Mouse (Mus musculus) midbrain, embryonic 15.5 days (tissue): ENCODE results near the gene Cnih3. TPM values are rescaled to one million over a fixed set of nuclear protein-coding genes. Genes with fewer than 3 reads are reported as not detected.

ENCODE experiments used
- ATAC-seq: fragments of 200-750 bp; cut with Nextera tagmentation; replicated peaks from 2 replicates; pipeline ENCODE4 v1.8.0; 2017; ENCODE audit warnings: moderate TSS enrichment
- H3K27ac ChIP-seq: fragments of 300-500 bp; sonication (generic); 2 replicates; pipeline ENCODE4 v1.5.1; 2015; ENCODE audit warnings: mild to moderate bottlenecking, inconsistent platforms
- H3K27me3 ChIP-seq: fragments of 300-500 bp; sonication (generic); replicated peaks from 2 replicates; pipeline ENCODE4 v1.6.1; 2015; ENCODE audit warnings: inconsistent platforms
- H3K36me3 ChIP-seq: fragments of 300-500 bp; sonication (generic); replicated peaks from 2 replicates; pipeline ENCODE4 v1.6.1; 2015; ENCODE audit warnings: inconsistent platforms
- H3K4me1 ChIP-seq: fragments of 300-500 bp; sonication (generic); 2 replicates; pipeline ENCODE4 v1.6.1; 2015; ENCODE audit warnings: inconsistent platforms
- H3K4me2 ChIP-seq: fragments of 300-500 bp; sonication (generic); 2 replicates; pipeline ENCODE4 v1.6.1; 2015; ENCODE audit warnings: inconsistent platforms, mild to moderate bottlenecking, moderate library complexity
- H3K4me3 ChIP-seq: fragments of 300-500 bp; sonication (generic); 2 replicates; pipeline ENCODE4 v1.5.1; 2015; ENCODE audit warnings: mild to moderate bottlenecking, inconsistent platforms
- H3K9ac ChIP-seq: fragments of 300-500 bp; sonication (generic); 2 replicates; pipeline ENCODE4 v1.6.1; 2015; ENCODE audit warnings: mild to moderate bottlenecking, inconsistent platforms
- H3K9me3 ChIP-seq: fragments of 300-500 bp; sonication (generic); 2 replicates; pipeline ENCODE4 v1.6.1; 2016; ENCODE audit warnings: inconsistent platforms
- WGBS: fragments of 180-500 bp; shearing (Covaris S2); methylation state at CpG from one replicate; pipeline ENCODE4 v1.1.7; 2015; ENCODE audit warnings: mixed read lengths; 5-methylcytosine and 5-hydroxymethylcytosine counted together
- polyA plus RNA-seq: library from polyadenylated mRNA; unstranded; fragments of >200 nt; fragmentation: Nextera tagmentation; extraction: Ambion mirVana; gene quantifications from 2 replicates; pipeline ENCODE4 v1.2.1, GENCODE M21; 2015

The Cnih3 gene
- polyA plus RNA-seq, 1 experiment from 2014 or later = 10.8 TPM

DNA sequence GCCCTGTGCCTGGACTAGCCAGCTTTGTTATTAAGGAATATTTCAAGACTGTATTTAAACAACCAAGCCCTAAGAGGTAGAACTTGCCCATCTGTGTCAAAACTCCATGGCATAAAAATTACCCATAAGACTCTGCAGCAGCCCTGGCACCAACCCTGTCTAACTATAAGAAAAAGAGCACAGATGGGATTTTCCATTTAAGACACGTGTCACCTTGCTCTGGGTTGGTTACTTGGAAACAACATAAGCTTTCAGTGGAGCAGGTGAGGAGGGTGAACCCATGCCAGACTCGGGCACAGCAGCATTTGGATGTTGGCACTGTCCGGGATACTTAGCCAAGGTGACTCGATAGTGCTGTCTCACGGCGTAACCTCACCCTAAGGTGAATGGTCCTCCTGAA lies 113.6 kb downstream of the Cnih3 start:
- WGBS = 93% methylated on average over 6 of the region's 6 CpGs
- no peak overlapping the region for H3K4me3 ChIP-seq
- H3K4me2 ChIP-seq = no peak overlapping the region
- H3K4me1 ChIP-seq = no peaks in the 10 kb centered on the region
- H3K36me3 ChIP-seq = no peaks in the 10 kb centered on the region
- H3K9me3 ChIP-seq = no peaks in the 10 kb centered on the region
- no peak for ATAC-seq
- H3K9ac ChIP-seq = no peak overlapping the region
- H3K27ac ChIP-seq = no peak overlapping the region
- no peaks in the 10 kb centered on the region for H3K27me3 ChIP-seq

DNA sequence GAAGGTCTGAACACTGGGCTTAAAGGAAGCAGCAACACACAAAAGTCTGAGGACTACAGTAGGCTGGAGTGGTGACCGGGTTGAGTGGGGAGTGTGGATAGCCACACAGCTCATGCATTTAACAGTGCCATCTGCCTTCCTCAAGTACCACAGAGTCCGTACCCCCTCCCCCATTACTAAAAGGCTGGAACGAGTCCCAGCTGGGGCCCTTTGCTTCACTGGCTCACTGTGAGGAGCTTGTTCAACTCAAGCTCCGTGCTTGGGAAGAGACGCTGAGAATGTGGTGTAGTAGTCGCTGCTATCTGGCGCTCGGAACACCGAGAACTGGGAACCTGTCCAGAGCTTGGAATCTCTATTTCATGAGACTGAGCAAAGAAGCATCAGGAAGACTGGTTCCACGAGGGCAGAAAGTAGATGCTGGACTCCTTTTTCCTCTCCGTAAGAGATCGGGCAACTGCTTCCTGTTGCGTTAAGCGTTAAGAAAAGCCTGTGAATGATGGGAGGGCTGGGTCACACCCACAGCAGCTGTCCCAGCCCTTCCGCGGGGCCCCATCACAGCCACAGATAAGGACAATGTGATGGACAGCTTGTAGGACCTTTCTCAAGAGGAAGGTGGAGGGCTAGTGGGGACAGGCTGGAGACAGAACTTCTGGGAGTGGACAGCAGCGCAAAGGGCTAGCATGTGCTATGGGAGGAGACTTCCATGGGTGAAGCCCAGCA lies 114.3 kb downstream of the Cnih3 start:
- ATAC-seq = no peak
- no peaks in the 10 kb centered on the region for H3K36me3 ChIP-seq
- 71% methylated on average over 17 of the region's 17 CpGs for WGBS
- H3K27ac ChIP-seq = no peak overlapping the region
- H3K4me1 ChIP-seq = no peaks in the 10 kb centered on the region
- H3K9ac ChIP-seq = no peak overlapping the region
- H3K4me3 ChIP-seq = no peak overlapping the region
- no peak overlapping the region for H3K4me2 ChIP-seq
- H3K9me3 ChIP-seq = no peaks in the 10 kb centered on the region
- no peaks in the 10 kb centered on the region for H3K27me3 ChIP-seq

DNA sequence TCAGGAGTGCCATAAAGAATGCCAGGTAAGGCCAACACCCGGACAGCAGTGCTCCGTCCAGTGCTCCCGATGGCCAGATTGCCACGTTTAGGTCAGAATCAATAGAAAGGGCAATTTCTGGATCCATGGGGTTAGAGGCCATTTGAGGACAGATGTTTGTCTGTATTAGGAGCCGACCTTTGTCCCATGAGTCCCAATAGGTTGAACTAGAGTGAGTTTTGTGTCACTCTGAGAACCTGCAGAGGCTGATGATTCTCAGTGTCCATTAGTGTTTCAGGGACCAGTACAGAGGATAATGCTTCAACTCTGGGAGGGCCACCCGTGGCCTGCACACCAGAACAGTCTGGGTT lies 114.9 kb downstream of the Cnih3 start:
- Histone ChIP-seq H3K27ac (no peak overlapping the region), H3K4me3 (no peak overlapping the region), H3K4me1 (no peaks in the 10 kb centered on the region), H3K27me3 (no peaks in the 10 kb centered on the region), H3K36me3 (no peaks in the 10 kb centered on the region), H3K9ac (no peak overlapping the region), H3K9me3 (no peaks in the 10 kb centered on the region), H3K4me2 (no peak overlapping the region)
- WGBS = 94% methylated on average over 6 of the region's 6 CpGs
- no peak for ATAC-seq

DNA sequence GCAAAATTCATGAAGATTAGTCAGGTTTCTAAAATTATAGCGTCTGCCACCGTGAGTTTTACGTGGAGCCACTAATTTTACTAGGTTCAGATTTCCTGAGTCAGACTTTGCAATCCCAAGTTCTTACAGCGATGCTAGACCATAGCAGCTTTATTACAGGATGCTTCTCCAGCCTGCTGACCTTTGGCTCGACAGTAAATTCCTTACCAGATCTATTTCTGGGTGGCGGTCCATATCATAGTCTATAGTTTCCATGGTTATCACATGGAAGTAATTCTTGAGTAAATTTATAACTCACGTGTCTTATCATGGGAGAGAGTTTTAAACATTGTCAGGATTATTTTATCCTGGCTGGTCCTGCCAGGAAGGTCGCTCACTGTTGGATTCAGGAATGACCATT lies 117.0 kb downstream of the Cnih3 start:
- WGBS = 83% methylated on average over 8 of the region's 8 CpGs

GRCm38 (mm10) chr1:181476141-181476540 lies 123.7 kb downstream of the Cnih3 start:
- Histone ChIP-seq H3K4me3 (no peak overlapping the region), H3K9ac (no peak overlapping the region), H3K36me3 (no peaks in the 10 kb centered on the region), H3K27me3 (no peaks in the 10 kb centered on the region), H3K4me2 (no peak overlapping the region), H3K4me1 (0 out of 2 replicates have a peak, but pooled peaks cover 5% of the 10 kb centered on the region), H3K9me3 (no peaks in the 10 kb centered on the region), H3K27ac (no peak overlapping the region)
- 83% methylated on average over 8 of the region's 8 CpGs for WGBS
- ATAC-seq = no peak

More for the DNA sequence above, 117.0 kb downstream of the Cnih3 start:
- no peak overlapping the region for H3K4me3 ChIP-seq
- no peaks in the 10 kb centered on the region for H3K36me3 ChIP-seq
- no peak overlapping the region for H3K9ac ChIP-seq
- no peak overlapping the region for H3K27ac ChIP-seq
- ATAC-seq = no peak
- no peaks in the 10 kb centered on the region for H3K4me1 ChIP-seq
- H3K9me3 ChIP-seq = no peaks in the 10 kb centered on the region
- no peaks in the 10 kb centered on the region for H3K27me3 ChIP-seq
- H3K4me2 ChIP-seq = no peak overlapping the region

- no peaks in the 10 kb centered on the region for H3K36me3 ChIP-seq
- no peak overlapping the region for H3K4me2 ChIP-seq
- H3K27me3 ChIP-seq = no peaks in the 10 kb centered on the region
- no peaks in the 10 kb centered on the region for H3K9me3 ChIP-seq
- 0 out of 2 replicates have a peak, but pooled peaks cover 5% of the 10 kb centered on the region for H3K4me1 ChIP-seq
- WGBS = 76% methylated on average over 6 of the region's 6 CpGs
- H3K4me3 ChIP-seq = no peak overlapping the region
- H3K9ac ChIP-seq = no peak overlapping the region
- H3K27ac ChIP-seq = no peak overlapping the region
- ATAC-seq = no peak
Measured at GRCm38 (mm10) chr1:181476557-181476956, 124.1 kb downstream of the Cnih3 start.

- ATAC-seq = no peak
- no peaks in the 10 kb centered on the region for H3K9me3 ChIP-seq
- H3K4me1 ChIP-seq = 0 out of 2 replicates have a peak, but pooled peaks cover 5% of the 10 kb centered on the region
- 72% methylated on average over 5 of the region's 5 CpGs for WGBS
- H3K4me2 ChIP-seq = no peak overlapping the region
- no peak overlapping the region for H3K4me3 ChIP-seq
- H3K27me3 ChIP-seq = no peaks in the 10 kb centered on the region
- no peak overlapping the region for H3K27ac ChIP-seq
- no peaks in the 10 kb centered on the region for H3K36me3 ChIP-seq
- H3K9ac ChIP-seq = no peak overlapping the region
Measured at GRCm38 (mm10) chr1:181484696-181485095, 132.3 kb downstream of the Cnih3 start.

GRCm38 (mm10) chr1:181503471-181503870 lies 151.0 kb downstream of the Cnih3 start:
- no peak overlapping the region for H3K4me2 ChIP-seq
- H3K9me3 ChIP-seq = no peaks in the 10 kb centered on the region
- 91% methylated on average over 2 of the region's 2 CpGs for WGBS
- H3K36me3 ChIP-seq = no peaks in the 10 kb centered on the region
- no peak overlapping the region for H3K27ac ChIP-seq
- ATAC-seq = no peak
- no peak overlapping the region for H3K9ac ChIP-seq
- no peak overlapping the region for H3K4me3 ChIP-seq
- no peaks in the 10 kb centered on the region for H3K4me1 ChIP-seq
- H3K27me3 ChIP-seq = no peaks in the 10 kb centered on the region

DNA sequence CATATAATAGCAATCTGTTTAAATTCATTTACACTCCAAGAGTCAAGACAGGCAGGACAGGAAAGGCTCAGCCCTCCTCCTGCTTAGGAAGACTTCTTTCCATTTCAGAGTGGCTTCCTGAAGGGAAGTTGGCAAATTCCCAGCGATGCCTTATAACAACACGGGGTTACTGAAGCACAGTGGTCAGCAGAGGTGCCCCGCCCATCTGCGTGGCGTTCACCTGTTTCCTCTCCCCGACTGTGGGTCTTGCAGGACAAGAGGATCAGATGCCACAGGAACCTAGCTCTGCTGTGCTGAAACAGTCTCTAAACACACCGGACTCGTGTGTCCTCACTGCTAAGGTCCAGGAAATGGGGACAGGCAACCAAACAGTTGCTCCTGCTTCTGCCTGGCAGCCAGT lies 152.9 kb downstream of the Cnih3 start:
- Histone ChIP-seq H3K27me3 (no peaks in the 10 kb centered on the region), H3K9ac (no peak overlapping the region), H3K9me3 (no peaks in the 10 kb centered on the region), H3K4me1 (no peaks in the 10 kb centered on the region), H3K27ac (no peak overlapping the region), H3K36me3 (no peaks in the 10 kb centered on the region), H3K4me2 (no peak overlapping the region), H3K4me3 (no peak overlapping the region)
- 74% methylated on average over 8 of the region's 8 CpGs for WGBS
- no peak for ATAC-seq

Other genes with a start within 250 kb of the Cnih3 start
- 43.7 and 47.1 TPM in 2 replicates for gene Nvl, start 208.4 kb upstream of the Cnih3 start, polyA plus RNA-seq
- 48.2 and 60.8 TPM in 2 replicates for gene Cnih4, start 207.9 kb upstream of the Cnih3 start, polyA plus RNA-seq
- gene Wdr26, start 140.6 kb upstream of the Cnih3 start, polyA plus RNA-seq = 32.8 and 36.7 TPM in 2 replicates
- 0.09 TPM in 1 of 2 replicates, not detected in the other for gene Ccdc121, start 158.8 kb downstream of the Cnih3 start, polyA plus RNA-seq
- 0.49 and 0.81 TPM in 2 replicates for gene Dnah14, start 223.9 kb downstream of the Cnih3 start, polyA plus RNA-seq